Mouse (Mus musculus): Measurements from ENCODE around the gene Otop2. TPM values are rescaled to one million over a fixed set of nuclear protein-coding genes. Genes with fewer than 3 reads are reported as not detected.

Gene Otop2
- polyA plus RNA-seq, 1 experiment from 2014 or later: 0.24 TPM

GRCm38 (mm10) chr11:115366039-115366705 lies 59.2 kb downstream of the Otop2 start:
- WGBS: 43% methylated on average over 7 of the region's 7 CpGs
- H3K9me3 ChIP-seq (ENCODE audit: control insufficient read depth, low read length): no peaks in the 10 kb centered on the region
- H3K36me3 ChIP-seq (ENCODE audit: control insufficient read depth, insufficient read depth): no peaks in the 10 kb centered on the region
- peak overlapping the region; percentile 95 for H3K4me2 ChIP-seq (ENCODE audit: low read length)
- peak overlapping the region; percentile 72; the same call in 1 of the 2 replicates for H3K9ac ChIP-seq (replicated peaks; ENCODE audit: low read depth, low read length)
- H3K4me3 ChIP-seq (replicated peaks; ENCODE audit: low read length): peak overlapping the region; percentile 81
- no peak overlapping the region for H3K27ac ChIP-seq (ENCODE audit: low read length)
- no peak; the same call in 1 of the 2 replicates for ATAC-seq
- no peaks in the 10 kb centered on the region for H3K27me3 ChIP-seq (replicated peaks; ENCODE audit: control insufficient read depth, insufficient read depth, low read length)
- peaks cover 18% of the 10 kb centered on the region for H3K4me1 ChIP-seq (replicated peaks; ENCODE audit: control insufficient read depth, insufficient read depth, low read length)

- peak overlapping the region; percentile 72 for H3K9ac ChIP-seq (replicated peaks; ENCODE audit: low read depth, low read length)
- H3K36me3 ChIP-seq (ENCODE audit: control insufficient read depth, insufficient read depth): no peaks in the 10 kb centered on the region
- H3K27me3 ChIP-seq (replicated peaks; ENCODE audit: control insufficient read depth, insufficient read depth, low read length): no peaks in the 10 kb centered on the region
- WGBS: under 1% methylated on average over 28 of the region's 28 CpGs
- ATAC-seq: peak; percentile 81
- peaks cover 18% of the 10 kb centered on the region for H3K4me1 ChIP-seq (replicated peaks; ENCODE audit: control insufficient read depth, insufficient read depth, low read length)
- H3K9me3 ChIP-seq (ENCODE audit: control insufficient read depth, low read length): no peaks in the 10 kb centered on the region
- H3K4me3 ChIP-seq (replicated peaks; ENCODE audit: low read length): peak overlapping the region; percentile 81
- peak overlapping the region; percentile 95 for H3K4me2 ChIP-seq (ENCODE audit: low read length)
- peak overlapping the region; percentile 68 for H3K27ac ChIP-seq (ENCODE audit: low read length)
Measured at GRCm38 (mm10) chr11:115366706-115367394, 59.9 kb downstream of the Otop2 start.

- peak within 1 kb of the TSS; percentile 81 for H3K4me3 ChIP-seq (replicated peaks; ENCODE audit: low read length)
- H3K27ac ChIP-seq (ENCODE audit: low read length): peak within 1 kb of the TSS; percentile 68
- peaks cover 18% of the 10 kb centered on the region for H3K4me1 ChIP-seq (replicated peaks; ENCODE audit: control insufficient read depth, insufficient read depth, low read length)
- H3K9me3 ChIP-seq (ENCODE audit: control insufficient read depth, low read length): no peaks in the 10 kb centered on the region
- peak; percentile 85 for ATAC-seq
- peak within 1 kb of the TSS; percentile 72 for H3K9ac ChIP-seq (replicated peaks; ENCODE audit: low read depth, low read length)
- WGBS: under 1% methylated on average over 38 of the region's 39 CpGs
- no peaks in the 10 kb centered on the region for H3K27me3 ChIP-seq (replicated peaks; ENCODE audit: control insufficient read depth, insufficient read depth, low read length)
- peak within 1 kb of the TSS; percentile 95 for H3K4me2 ChIP-seq (ENCODE audit: low read length)
- no peaks in the 10 kb centered on the region for H3K36me3 ChIP-seq (ENCODE audit: control insufficient read depth, insufficient read depth)
Measured at GRCm38 (mm10) chr11:115367395-115367944, 60.5 kb downstream of the Otop2 start, which contains the start of gene Hid1. TSS of gene Hid1 (minus strand) at chr11:115367756.

- H3K4me1 ChIP-seq (replicated peaks; ENCODE audit: control insufficient read depth, insufficient read depth, low read length): peaks cover 33% of the 10 kb centered on the region
- no peak overlapping the region for H3K4me2 ChIP-seq (ENCODE audit: low read length)
- ATAC-seq: no peak
- H3K4me3 ChIP-seq (replicated peaks; ENCODE audit: low read length): no peak overlapping the region
- H3K9me3 ChIP-seq (ENCODE audit: control insufficient read depth, low read length): no peaks in the 10 kb centered on the region
- no peak overlapping the region for H3K27ac ChIP-seq (ENCODE audit: low read length)
- no peaks in the 10 kb centered on the region for H3K27me3 ChIP-seq (replicated peaks; ENCODE audit: control insufficient read depth, insufficient read depth, low read length)
- H3K36me3 ChIP-seq (ENCODE audit: control insufficient read depth, insufficient read depth): no peaks in the 10 kb centered on the region
- 63% methylated on average over 7 of the region's 7 CpGs for whole genome bisulfite sequencing
- H3K9ac ChIP-seq (replicated peaks; ENCODE audit: low read depth, low read length): no peak overlapping the region
Measured at GRCm38 (mm10) chr11:115370368-115370767, 63.4 kb downstream of the Otop2 start.

- Histone ChIP-seq H3K9ac (replicated peaks; ENCODE audit: low read depth, low read length) (no peak overlapping the region), H3K4me2 (ENCODE audit: low read length) (no peak overlapping the region), H3K27me3 (replicated peaks; ENCODE audit: control insufficient read depth, insufficient read depth, low read length) (no peaks in the 10 kb centered on the region), H3K4me3 (replicated peaks; ENCODE audit: low read length) (no peak overlapping the region), H3K9me3 (ENCODE audit: control insufficient read depth, low read length) (no peaks in the 10 kb centered on the region), H3K27ac (ENCODE audit: low read length) (no peak overlapping the region), H3K4me1 (replicated peaks; ENCODE audit: control insufficient read depth, insufficient read depth, low read length) (peaks cover 28% of the 10 kb centered on the region), H3K36me3 (ENCODE audit: control insufficient read depth, insufficient read depth) (no peaks in the 10 kb centered on the region)
- WGBS: 70% methylated on average over 8 of the region's 8 CpGs
- no peak for ATAC-seq
Measured at GRCm38 (mm10) chr11:115371354-115371753, 64.4 kb downstream of the Otop2 start.

- WGBS: 71% methylated on average over 1 of the region's 1 CpGs
- H3K27ac ChIP-seq (ENCODE audit: low read length): no peak overlapping the region
- H3K4me1 ChIP-seq (replicated peaks; ENCODE audit: control insufficient read depth, insufficient read depth, low read length): peaks cover 22% of the 10 kb centered on the region
- no peak for ATAC-seq
- H3K9me3 ChIP-seq (ENCODE audit: control insufficient read depth, low read length): no peaks in the 10 kb centered on the region
- H3K4me2 ChIP-seq (ENCODE audit: low read length): no peak overlapping the region
- no peak overlapping the region for H3K4me3 ChIP-seq (replicated peaks; ENCODE audit: low read length)
- no peaks in the 10 kb centered on the region for H3K36me3 ChIP-seq (ENCODE audit: control insufficient read depth, insufficient read depth)
- H3K27me3 ChIP-seq (replicated peaks; ENCODE audit: control insufficient read depth, insufficient read depth, low read length): no peaks in the 10 kb centered on the region
- H3K9ac ChIP-seq (replicated peaks; ENCODE audit: low read depth, low read length): no peak overlapping the region
Measured at GRCm38 (mm10) chr11:115372015-115372414, 65.1 kb downstream of the Otop2 start.

- no peak overlapping the region for H3K27ac ChIP-seq (ENCODE audit: low read length)
- H3K4me3 ChIP-seq (replicated peaks; ENCODE audit: low read length): no peak overlapping the region
- no peaks in the 10 kb centered on the region for H3K27me3 ChIP-seq (replicated peaks; ENCODE audit: control insufficient read depth, insufficient read depth, low read length)
- 52% methylated on average over 2 of the region's 2 CpGs for WGBS
- H3K36me3 ChIP-seq (ENCODE audit: control insufficient read depth, insufficient read depth): no peaks in the 10 kb centered on the region
- no peaks in the 10 kb centered on the region for H3K9me3 ChIP-seq (ENCODE audit: control insufficient read depth, low read length)
- H3K4me2 ChIP-seq (ENCODE audit: low read length): no peak overlapping the region
- peaks cover 17% of the 10 kb centered on the region for H3K4me1 ChIP-seq (replicated peaks; ENCODE audit: control insufficient read depth, insufficient read depth, low read length)
- ATAC-seq: no peak
- no peak overlapping the region for H3K9ac ChIP-seq (replicated peaks; ENCODE audit: low read depth, low read length)
Measured at GRCm38 (mm10) chr11:115372737-115373136, 65.8 kb downstream of the Otop2 start.

- Histone ChIP-seq H3K4me2 (ENCODE audit: low read length) (peak overlapping the region; percentile 81), H3K4me3 (replicated peaks; ENCODE audit: low read length) (peak overlapping the region; percentile 54), H3K36me3 (ENCODE audit: control insufficient read depth, insufficient read depth) (no peaks in the 10 kb centered on the region), H3K27ac (ENCODE audit: low read length) (peak overlapping the region; percentile 71; the same call in 1 of the 2 replicates), H3K27me3 (replicated peaks; ENCODE audit: control insufficient read depth, insufficient read depth, low read length) (no peaks in the 10 kb centered on the region), H3K4me1 (replicated peaks; ENCODE audit: control insufficient read depth, insufficient read depth, low read length) (peaks cover 16% of the 10 kb centered on the region), H3K9me3 (ENCODE audit: control insufficient read depth, low read length) (no peaks in the 10 kb centered on the region), H3K9ac (replicated peaks; ENCODE audit: low read depth, low read length) (peak overlapping the region; percentile 74)
- whole genome bisulfite sequencing: 1% methylated on average over 30 of the region's 30 CpGs
- ATAC-seq: peak; percentile 72
Measured at GRCm38 (mm10) chr11:115373805-115374694, 67.1 kb downstream of the Otop2 start.

Measured in forebrain, embryonic 16.5 days (tissue).